Mouse (Mus musculus): ENCODE measurements around the gene Bzw2. TPM values are rescaled to one million over a fixed set of nuclear protein-coding genes. Genes with fewer than 3 reads are reported as not detected.

Gene Bzw2
- polyA plus RNA-seq, 1 experiment, result 25.9 TPM

DNA sequence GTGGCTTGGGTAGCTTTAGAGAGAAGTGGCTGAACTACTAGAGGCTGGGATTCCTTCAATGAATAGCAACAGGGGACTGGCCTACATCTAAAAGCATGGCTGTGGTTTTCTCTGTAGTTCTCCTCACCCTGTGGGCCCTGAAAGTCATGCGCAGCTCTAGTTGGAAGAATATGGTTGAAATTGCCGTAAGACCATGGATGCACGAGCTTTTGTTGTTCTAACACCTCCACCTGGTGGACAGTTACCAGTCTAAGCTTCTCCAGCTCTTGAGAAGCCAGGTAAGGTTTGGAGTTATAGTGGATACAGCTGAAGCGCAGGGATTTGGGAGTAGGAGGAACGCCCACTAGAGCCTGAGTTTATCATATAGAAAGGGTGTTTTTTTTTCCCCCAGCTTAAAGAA, 49.4 kb downstream of the Bzw2 start:
- Histone ChIP-seq H3K4me3 (replicated peaks; ENCODE audit: control insufficient read depth, low read depth, low read length) (no peak overlapping the region), H3K4me1 (ENCODE audit: control insufficient read depth, insufficient read depth, low read length) (no peaks in the 10 kb centered on the region), H3K27ac (ENCODE audit: control insufficient read depth, insufficient read depth, low read depth, low read length, poor library complexity) (no peak overlapping the region)
- no peak for TF ChIP-seq CTCF (IDR thresholded peaks at IDR 0.05; ENCODE audit: control insufficient read depth, insufficient read depth, low read length)
- no peak for TF ChIP-seq POLR2A (IDR thresholded peaks at IDR 0.05; ENCODE audit: borderline replicate concordance, control insufficient read depth, low read depth, low read length)
- WGBS, result 92% methylated on average over 5 of the region's 5 CpGs

GRCm38 (mm10) chr12:36103592-36103910, 54.3 kb downstream of the Bzw2 start:
- Histone ChIP-seq H3K4me1 (ENCODE audit: control insufficient read depth, insufficient read depth, low read length) (no peaks in the 10 kb centered on the region), H3K4me3 (replicated peaks; ENCODE audit: control insufficient read depth, low read depth, low read length) (no peak overlapping the region), H3K27ac (ENCODE audit: control insufficient read depth, insufficient read depth, low read depth, low read length, poor library complexity) (no peak overlapping the region)
- TF ChIP-seq CTCF (IDR thresholded peaks at IDR 0.05; ENCODE audit: control insufficient read depth, insufficient read depth, low read length), result no peak
- TF ChIP-seq POLR2A (IDR thresholded peaks at IDR 0.05; ENCODE audit: borderline replicate concordance, control insufficient read depth, low read depth, low read length), result no peak
- WGBS, result 80% methylated on average over 4 of the region's 4 CpGs

GRCm38 (mm10) chr12:36102733-36103591, 54.9 kb downstream of the Bzw2 start:
- 89% methylated on average over 8 of the region's 8 CpGs for WGBS
- H3K4me3 ChIP-seq (replicated peaks; ENCODE audit: control insufficient read depth, low read depth, low read length), result no peak overlapping the region
- no peaks in the 10 kb centered on the region for H3K4me1 ChIP-seq (ENCODE audit: control insufficient read depth, insufficient read depth, low read length)
- no peak for TF ChIP-seq POLR2A (IDR thresholded peaks at IDR 0.05; ENCODE audit: borderline replicate concordance, control insufficient read depth, low read depth, low read length)
- TF ChIP-seq CTCF (IDR thresholded peaks at IDR 0.05; ENCODE audit: control insufficient read depth, insufficient read depth, low read length), result no peak
- H3K27ac ChIP-seq (ENCODE audit: control insufficient read depth, insufficient read depth, low read depth, low read length, poor library complexity), result no peak overlapping the region

GRCm38 (mm10) chr12:36095371-36095880, 62.5 kb downstream of the Bzw2 start:
- H3K27ac ChIP-seq (ENCODE audit: control insufficient read depth, insufficient read depth, low read depth, low read length, poor library complexity), result no peak overlapping the region
- no peak overlapping the region for H3K4me3 ChIP-seq (replicated peaks; ENCODE audit: control insufficient read depth, low read depth, low read length)
- no peaks in the 10 kb centered on the region for H3K4me1 ChIP-seq (ENCODE audit: control insufficient read depth, insufficient read depth, low read length)
- no peak for TF ChIP-seq POLR2A (IDR thresholded peaks at IDR 0.05; ENCODE audit: borderline replicate concordance, control insufficient read depth, low read depth, low read length)
- TF ChIP-seq CTCF (IDR thresholded peaks at IDR 0.05; ENCODE audit: control insufficient read depth, insufficient read depth, low read length), result no peak
- 86% methylated on average over 7 of the region's 7 CpGs for WGBS

- no peak for TF ChIP-seq POLR2A (IDR thresholded peaks at IDR 0.05; ENCODE audit: borderline replicate concordance, control insufficient read depth, low read depth, low read length)
- no peak for TF ChIP-seq CTCF (IDR thresholded peaks at IDR 0.05; ENCODE audit: control insufficient read depth, insufficient read depth, low read length)
- whole genome bisulfite sequencing, result 74% methylated on average over 8 of the region's 8 CpGs
- H3K27ac ChIP-seq (ENCODE audit: control insufficient read depth, insufficient read depth, low read depth, low read length, poor library complexity), result no peak overlapping the region
- H3K4me3 ChIP-seq (replicated peaks; ENCODE audit: control insufficient read depth, low read depth, low read length), result no peak overlapping the region
- H3K4me1 ChIP-seq (ENCODE audit: control insufficient read depth, insufficient read depth, low read length), result no peaks in the 10 kb centered on the region
Measured at GRCm38 (mm10) chr12:36093081-36093670, 64.7 kb downstream of the Bzw2 start.

DNA sequence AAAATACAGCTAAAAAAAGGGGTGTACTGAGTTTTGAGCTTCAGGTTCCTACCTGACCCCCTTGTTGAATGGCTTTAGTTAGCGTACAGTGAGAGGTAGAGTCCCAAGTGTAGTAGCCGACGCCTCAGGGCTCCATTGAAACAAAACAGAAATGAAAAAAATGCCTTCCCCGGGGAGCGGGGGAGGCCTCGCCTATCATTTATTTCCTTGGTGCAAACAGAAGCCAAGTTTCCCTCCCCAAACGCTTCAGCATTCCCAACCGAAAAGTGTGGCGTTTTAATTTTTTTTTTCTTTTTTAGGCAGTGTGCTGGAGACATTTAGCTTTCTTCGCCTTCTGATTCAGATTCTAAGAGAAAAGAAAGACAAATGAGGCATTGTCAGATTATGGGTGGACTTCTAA, 65.9 kb downstream of the Bzw2 start:
- Histone ChIP-seq H3K27ac (ENCODE audit: control insufficient read depth, insufficient read depth, low read depth, low read length, poor library complexity) (no peak overlapping the region), H3K4me3 (replicated peaks; ENCODE audit: control insufficient read depth, low read depth, low read length) (no peak overlapping the region), H3K4me1 (ENCODE audit: control insufficient read depth, insufficient read depth, low read length) (no peaks in the 10 kb centered on the region)
- TF ChIP-seq POLR2A (IDR thresholded peaks at IDR 0.05; ENCODE audit: borderline replicate concordance, control insufficient read depth, low read depth, low read length) (no peak), CTCF (IDR thresholded peaks at IDR 0.05; ENCODE audit: control insufficient read depth, insufficient read depth, low read length) (no peak)
- 91% methylated on average over 10 of the region's 10 CpGs for WGBS

DNA sequence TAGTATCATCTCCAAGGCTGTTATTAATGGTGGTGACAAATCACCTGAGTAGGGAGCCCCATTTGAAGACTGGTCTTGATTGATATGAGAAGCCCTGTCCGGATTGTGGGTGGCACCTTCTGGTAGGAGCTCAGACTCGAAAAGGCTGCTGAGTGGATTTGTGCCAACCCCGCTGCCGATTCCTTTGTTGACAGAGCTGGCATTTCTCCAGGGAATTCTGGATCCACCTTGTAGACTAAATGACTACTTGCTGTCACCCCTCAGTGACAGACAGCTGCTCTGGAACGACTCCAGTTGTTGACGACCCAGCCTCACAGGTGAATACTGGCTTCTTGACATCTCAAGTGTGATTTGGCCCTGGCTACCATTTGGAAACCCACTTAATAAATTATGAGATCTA, 68.7 kb downstream of the Bzw2 start:
- Histone ChIP-seq H3K4me1 (ENCODE audit: control insufficient read depth, insufficient read depth, low read length) (no peaks in the 10 kb centered on the region), H3K4me3 (replicated peaks; ENCODE audit: control insufficient read depth, low read depth, low read length) (no peak overlapping the region), H3K27ac (ENCODE audit: control insufficient read depth, insufficient read depth, low read depth, low read length, poor library complexity) (no peak overlapping the region)
- TF ChIP-seq CTCF (IDR thresholded peaks at IDR 0.05; ENCODE audit: control insufficient read depth, insufficient read depth, low read length) (no peak), POLR2A (IDR thresholded peaks at IDR 0.05; ENCODE audit: borderline replicate concordance, control insufficient read depth, low read depth, low read length) (no peak)
- WGBS, result 79% methylated on average over 6 of the region's 6 CpGs

- TF ChIP-seq POLR2A (IDR thresholded peaks at IDR 0.05; ENCODE audit: borderline replicate concordance, control insufficient read depth, low read depth, low read length) (no peak), CTCF (IDR thresholded peaks at IDR 0.05; ENCODE audit: control insufficient read depth, insufficient read depth, low read length) (no peak)
- no peaks in the 10 kb centered on the region for H3K4me1 ChIP-seq (ENCODE audit: control insufficient read depth, insufficient read depth, low read length)
- WGBS, result 78% methylated on average over 1 of the region's 1 CpGs
- no peak overlapping the region for H3K27ac ChIP-seq (ENCODE audit: control insufficient read depth, insufficient read depth, low read depth, low read length, poor library complexity)
- no peak overlapping the region for H3K4me3 ChIP-seq (replicated peaks; ENCODE audit: control insufficient read depth, low read depth, low read length)
Measured at GRCm38 (mm10) chr12:36088804-36089203, 69.1 kb downstream of the Bzw2 start.
